Comparison of ENCODE assay signal across 8 mouse cellular contexts in genomic region chr11:51264352-51264751, GRCm38 (mm10). TPM values are rescaled to one million over a fixed set of nuclear protein-coding genes. Genes with fewer than 3 reads are reported as not detected.
DNase-seq lines count a peak whose midpoint lies in the region; ATAC-seq and TF ChIP-seq lines count a peak whose summit lies in the region.

No protein-coding gene starts in this region.

- no peaks in the 10 kb centered on the region for H3K9me3 ChIP-seq in heart, embryonic 12.5 days (replicated peaks)
- H3K9me3 ChIP-seq in stomach, postnatal 0 days (ENCODE audit: control insufficient read depth, low read length): no peaks in the 10 kb centered on the region

- H3K4me2 ChIP-seq in heart, embryonic 12.5 days: peak overlapping the region; percentile 88
- H3K4me2 ChIP-seq in stomach, postnatal 0 days (replicated peaks; ENCODE audit: low read depth): peak overlapping the region; percentile 60

- TF ChIP-seq CTCF in stomach, postnatal 0 days (IDR thresholded peaks at IDR 0.05; ENCODE audit: low read depth): no peak

- H3K36me3 ChIP-seq in heart, embryonic 12.5 days: peaks cover 6% of the 10 kb centered on the region; the same call in 1 of the 2 replicates
- H3K36me3 ChIP-seq in macrophage (ENCODE audit: inconsistent target): peaks cover 16% of the 10 kb centered on the region
- no peaks in the 10 kb centered on the region; the same call in 1 of the 2 replicates for H3K36me3 ChIP-seq in stomach, postnatal 0 days (ENCODE audit: control insufficient read depth, insufficient read depth, low read length)

- no peak overlapping the region; the same call in 1 of the 2 replicates for H3K27ac ChIP-seq in heart, embryonic 12.5 days (ENCODE audit: poor library complexity, severe bottlenecking)
- H3K27ac ChIP-seq in macrophage: peak overlapping the region; percentile 71
- H3K27ac ChIP-seq in stomach, postnatal 0 days (replicated peaks): peak overlapping the region; percentile 58

- peaks cover 64% of the 10 kb centered on the region for H3K79me2 ChIP-seq in macrophage (ENCODE audit: inconsistent target)

- H3K9ac ChIP-seq in heart, embryonic 12.5 days: peak overlapping the region; percentile 59; the same call in 1 of the 2 replicates
- H3K9ac ChIP-seq in stomach, postnatal 0 days (ENCODE audit: low read length): peak overlapping the region; percentile 35; the same call in 1 of the 2 replicates

- DNase-seq in spleen, adult 12 weeks (ENCODE audit: low spot score): peak; percentile 17
- DNase-seq in spleen, adult 18-20 months: no peak
- DNase-seq in embryo, embryonic 10.5 days (ENCODE audit: low spot score): peak; percentile 47
- DNase-seq in kidney, postnatal 10 days: peak; percentile 18
- peak; percentile 54 for DNase-seq in stomach, postnatal 0 days (ENCODE audit: low spot score)
- DNase-seq in left cerebral cortex, adult 18-20 months (ENCODE audit: low spot score in 2 of 2): no peak

- no peak for ATAC-seq in heart, embryonic 12.5 days (ENCODE audit: insufficient number of reproducible peaks, low FRiP score)
- ATAC-seq in stomach, postnatal 0 days (ENCODE audit: low FRiP score, low TSS enrichment): peak; percentile 65; the same call in 1 of the 2 replicates

- 6% methylated on average over 6 of the region's 6 CpGs for WGBS in heart, embryonic 12.5 days
- 4% methylated on average over 6 of the region's 6 CpGs for WGBS in macrophage (ENCODE audit: missing documents)
- 5% methylated on average over 6 of the region's 6 CpGs for WGBS in stomach, postnatal 0 days

- H3K4me1 ChIP-seq in heart, embryonic 12.5 days (replicated peaks): peaks cover 19% of the 10 kb centered on the region
- peaks cover 5% of the 10 kb centered on the region for H3K4me1 ChIP-seq in stomach, postnatal 0 days (replicated peaks; ENCODE audit: control insufficient read depth, insufficient read depth)

- no peak for TF ChIP-seq EP300 in stomach, postnatal 0 days (optimal IDR thresholded peaks at IDR 0.05)

- no peaks in the 10 kb centered on the region for H3K27me3 ChIP-seq in heart, embryonic 12.5 days (replicated peaks)
- no peaks in the 10 kb centered on the region for H3K27me3 ChIP-seq in stomach, postnatal 0 days (ENCODE audit: control insufficient read depth, insufficient read depth, low read length)

- peak overlapping the region; percentile 81 for H3K4me3 ChIP-seq in heart, embryonic 12.5 days
- H3K4me3 ChIP-seq in macrophage (ENCODE audit: inconsistent target): peak overlapping the region; percentile 73
- peak overlapping the region; percentile 93 for H3K4me3 ChIP-seq in stomach, postnatal 0 days (ENCODE audit: low read depth, low read length)

RNA-seq across cellular contexts. Expression of gene BC049762, which starts 1.5 kb away (rescaled TPM):
- polyA plus RNA-seq in heart, embryonic 12.5 days (2016; fragmentation: Nextera tagmentation; extraction: Ambion mirVana): 0.47 TPM in 1 of 2 replicates, not detected in the other
- total RNA-seq in macrophage (2018; cell fraction: chromatin; rRNA removed): 1 to 10 TPM in 2 of 26 experiments, not detected in 24; 1.2 TPM
- total RNA-seq in macrophage (2018; cell fraction: cytosol; rRNA removed): under 1 TPM in 14 of 26 experiments, not detected in 12; 0.16 to 0.49 (median 0.25) TPM
- not detected for total RNA-seq in macrophage (2018; cell fraction: nucleus; rRNA removed)
- not detected in 3 replicates for polyA plus RNA-seq in macrophage (2018)
- 0.17 and 0.25 TPM in 2 replicates for polyA plus RNA-seq in stomach, postnatal 0 days (2015; fragmentation: Nextera tagmentation; extraction: Ambion mirVana)
- not detected for total RNA-seq in left cerebral cortex, adult 18-20 months (2021)

RNA-seq across cellular contexts. Expression of gene Clk4, which starts 2.8 kb away (rescaled TPM):
- 82.0 and 89.6 TPM in 2 replicates for polyA plus RNA-seq in heart, embryonic 12.5 days (2016; fragmentation: Nextera tagmentation; extraction: Ambion mirVana)
- 100 to 1,000 TPM; 135 to 489 (median 330) TPM for total RNA-seq in macrophage (2018; cell fraction: chromatin; rRNA removed)
- 10 to 100 TPM in 25 of 26 experiments, 1 to 10 TPM in 1; 10.0 to 33.7 (median 17.8) TPM for total RNA-seq in macrophage (2018; cell fraction: cytosol; rRNA removed)
- 100 to 1,000 TPM; 117 to 316 (median 178) TPM for total RNA-seq in macrophage (2018; cell fraction: nucleus; rRNA removed)
- polyA plus RNA-seq in macrophage (2018): 23.5 to 51.9 TPM (median 44.7 TPM) in 3 replicates
- 47.7 and 48.7 TPM in 2 replicates for polyA plus RNA-seq in stomach, postnatal 0 days (2015; fragmentation: Nextera tagmentation; extraction: Ambion mirVana)
- total RNA-seq in left cerebral cortex, adult 18-20 months (2021): 100 to 1,000 TPM; 105 to 112 TPM

RNA-seq across cellular contexts. Expression of gene Col23a1, which starts 25.4 kb away (rescaled TPM):
- 16.4 and 18.9 TPM in 2 replicates for polyA plus RNA-seq in heart, embryonic 12.5 days (2016; fragmentation: Nextera tagmentation; extraction: Ambion mirVana)
- under 1 TPM in 20 of 26 experiments, not detected in 6; 0.12 to 0.82 (median 0.39) TPM for total RNA-seq in macrophage (2018; cell fraction: chromatin; rRNA removed)
- total RNA-seq in macrophage (2018; cell fraction: cytosol; rRNA removed): under 1 TPM; 0.08 to 0.90 (median 0.43) TPM
- 1 to 10 TPM in 3 of 26 experiments, under 1 TPM in 23; 0.11 to 1.4 (median 0.38) TPM for total RNA-seq in macrophage (2018; cell fraction: nucleus; rRNA removed)
- polyA plus RNA-seq in macrophage (2018): 0.21 to 0.40 TPM (median 0.35 TPM) in 3 replicates
- polyA plus RNA-seq in stomach, postnatal 0 days (2015; fragmentation: Nextera tagmentation; extraction: Ambion mirVana): 2.5 and 3.8 TPM in 2 replicates
- total RNA-seq in left cerebral cortex, adult 18-20 months (2021): 10 to 100 TPM in 1 of 2 experiments, 1 to 10 TPM in 1; 8.2 to 14.2 TPM

RNA-seq across cellular contexts. Expression of gene Gm12569, which starts 44.1 kb away (rescaled TPM):
- not detected in 2 replicates for polyA plus RNA-seq in heart, embryonic 12.5 days (2016; fragmentation: Nextera tagmentation; extraction: Ambion mirVana)
- not detected for total RNA-seq in macrophage (2018; cell fraction: chromatin; rRNA removed)
- not detected for total RNA-seq in macrophage (2018; cell fraction: cytosol; rRNA removed)
- total RNA-seq in macrophage (2018; cell fraction: nucleus; rRNA removed): not detected
- not detected in 3 replicates for polyA plus RNA-seq in macrophage (2018)
- polyA plus RNA-seq in stomach, postnatal 0 days (2015; fragmentation: Nextera tagmentation; extraction: Ambion mirVana): not detected in 2 replicates
- total RNA-seq in left cerebral cortex, adult 18-20 months (2021): not detected

Comparison
In these comparisons a context has a peak if more than half of its experiments do, and no peak if none do; other contexts are left out.
1. DNase-seq: peak in spleen, adult 12 weeks (single experiment), embryo, embryonic 10.5 days (single experiment), kidney, postnatal 10 days (single experiment) and stomach, postnatal 0 days (single experiment); none in spleen, adult 18-20 months (0 of 2) and left cerebral cortex, adult 18-20 months (0 of 2).
2. Peak in every context shown above with its lines, with median percentiles within 50 percentile points of each other: H3K4me3 ChIP-seq.